Mouse (Mus musculus) cerebellum, postnatal 25 days (tissue): ENCODE measurements around the gene Kcnj6.

Experiments
- DNase-seq, 2 experiments: peaks; one replicate each; pipeline ENCODE4 v3.0.0; 2021; ENCODE audit warnings: mixed read lengths in 2 of 2

Gene Kcnj6

DNA sequence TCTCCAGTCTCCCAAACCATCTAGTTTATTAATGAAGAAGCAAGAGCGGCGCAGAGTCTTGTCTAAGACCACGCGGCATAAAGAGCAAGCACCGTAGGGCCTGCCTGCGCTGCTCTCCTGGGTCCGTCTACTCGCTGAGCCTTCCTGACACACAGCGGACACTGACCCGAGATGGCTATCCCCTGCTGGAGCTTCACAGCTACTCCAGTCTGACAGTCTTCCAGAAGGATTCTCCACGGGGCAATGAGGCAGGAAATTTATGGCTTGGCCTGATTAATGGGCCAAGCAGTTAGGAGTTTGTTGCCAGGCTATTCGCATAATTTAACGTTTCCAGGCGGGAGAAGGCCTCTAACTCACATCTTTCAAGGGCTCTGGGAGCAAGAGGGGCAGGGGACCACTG, 283.0 kb downstream of the Kcnj6 start:
- peak in 1 of 2 experiments; percentile 39 for DNase-seq

DNA sequence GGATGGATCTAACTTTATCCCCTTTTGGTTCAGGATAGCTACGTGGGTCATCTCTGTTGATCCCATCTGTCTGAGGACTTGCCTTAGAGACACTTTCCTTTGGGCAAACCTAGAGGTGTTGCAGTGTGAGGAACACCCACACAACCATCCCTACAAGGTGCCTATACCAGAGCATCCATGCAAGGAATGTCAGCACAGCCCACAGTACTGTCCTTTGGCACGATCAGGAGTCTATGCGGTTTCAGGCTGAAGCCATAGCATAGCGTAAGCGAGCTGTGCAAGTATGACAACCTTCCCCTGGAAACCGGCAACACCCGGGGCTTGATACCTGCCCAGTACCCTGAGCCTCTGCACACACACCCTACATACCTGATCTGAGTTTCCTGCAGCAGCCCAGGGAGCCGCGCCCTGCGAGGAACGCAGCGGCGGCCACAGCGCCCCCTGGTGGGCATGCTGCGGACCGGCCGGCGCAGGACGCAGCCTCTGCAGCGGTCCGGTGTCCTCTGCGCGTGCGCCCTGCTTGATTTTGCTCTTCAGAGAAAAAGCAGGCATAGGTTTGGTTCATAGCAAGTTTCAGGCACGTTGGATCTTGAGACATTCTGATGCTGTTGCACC, 283.9 kb downstream of the Kcnj6 start:
- DNase-seq: peak; percentile 93 to 95

DNA sequence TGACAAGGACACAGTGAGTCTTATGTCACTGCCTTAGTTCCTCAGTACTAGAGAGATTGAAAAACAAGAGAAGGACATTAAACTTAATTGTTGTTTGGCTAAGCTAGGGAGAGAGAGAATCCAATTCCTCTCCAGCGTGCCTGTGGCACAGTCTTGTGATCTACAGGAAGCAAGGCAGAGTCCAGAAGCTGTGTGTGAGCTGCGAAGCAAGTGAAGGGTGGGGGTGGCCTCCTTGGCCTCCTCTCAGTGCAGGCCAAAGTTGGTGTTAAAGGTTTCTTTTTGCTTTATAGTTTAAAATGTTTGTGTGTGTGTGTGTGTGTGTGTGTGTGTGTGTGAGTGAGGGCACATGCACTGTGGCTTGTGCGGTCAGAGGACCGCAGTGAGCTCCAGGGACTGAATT, 295.5 kb downstream of the Kcnj6 start:
- DNase-seq: no peak

DNA sequence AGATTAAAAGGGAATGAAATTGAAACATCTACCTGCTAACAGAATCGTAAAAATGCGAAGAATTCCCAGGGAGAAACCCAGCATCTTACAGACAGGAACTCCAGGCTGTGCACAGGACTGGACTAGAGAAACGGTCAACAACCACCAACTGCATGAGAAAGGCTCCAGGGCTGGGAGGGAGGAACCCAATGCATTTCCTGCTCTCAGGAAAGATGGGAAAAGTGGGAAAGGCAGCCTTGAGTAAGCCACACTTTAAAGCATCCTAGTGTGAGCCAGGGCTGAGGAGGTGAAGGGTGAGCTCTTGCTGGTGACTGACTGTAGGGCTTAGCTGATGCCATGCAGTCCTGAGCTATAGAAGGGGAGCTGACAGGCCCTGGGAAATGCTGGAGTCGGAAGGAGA, 296.4 kb downstream of the Kcnj6 start:
- no peak for DNase-seq
